Mouse (Mus musculus): Measurements from ENCODE around the gene Mtss1l.
"Not testable (repeated sequence)": the region's sequence is repeated elsewhere in the genome, so short reads cannot be mapped to it uniquely, and the experiment has no call there.

Gene Mtss1l

DNA sequence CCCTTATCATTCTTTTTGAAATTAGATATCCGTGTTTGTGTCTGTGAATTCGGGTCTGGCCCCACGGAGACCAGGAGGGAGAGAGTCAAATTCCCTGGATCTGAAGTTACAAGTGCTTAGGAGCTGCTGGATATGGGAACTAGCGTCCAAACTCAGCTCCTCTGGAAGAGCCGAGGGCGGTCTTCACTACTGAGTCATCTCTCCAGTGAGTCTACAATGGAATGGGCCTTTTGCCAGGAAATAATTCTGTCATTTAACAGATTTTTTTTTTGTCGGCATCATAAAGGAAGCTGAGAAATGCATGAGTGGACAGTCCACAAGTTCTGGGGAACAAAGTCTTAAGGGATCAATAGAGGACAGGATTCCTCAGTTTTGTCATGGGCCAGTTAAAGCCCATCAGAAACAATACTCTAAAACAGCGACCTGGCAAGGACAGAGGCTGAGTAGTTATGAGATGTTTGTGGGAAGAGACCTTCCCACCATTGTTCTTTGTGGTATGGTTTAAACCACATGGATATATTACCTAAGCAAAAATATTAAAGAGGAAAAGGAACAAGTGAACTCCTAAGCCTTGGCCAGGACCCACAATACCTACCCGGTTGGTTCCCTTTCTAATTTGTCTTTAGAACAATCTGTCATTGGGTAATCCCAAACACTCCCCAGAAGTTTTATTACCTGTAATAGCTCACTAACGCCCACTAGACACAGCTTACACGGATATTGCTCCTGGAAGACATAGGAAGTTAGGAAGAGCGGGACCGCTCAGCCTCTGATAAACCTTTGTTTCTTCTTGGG, 58.8 kb downstream of the Mtss1l start:
- no peak for DNase-seq (ENCODE audit: low spot score)

DNA sequence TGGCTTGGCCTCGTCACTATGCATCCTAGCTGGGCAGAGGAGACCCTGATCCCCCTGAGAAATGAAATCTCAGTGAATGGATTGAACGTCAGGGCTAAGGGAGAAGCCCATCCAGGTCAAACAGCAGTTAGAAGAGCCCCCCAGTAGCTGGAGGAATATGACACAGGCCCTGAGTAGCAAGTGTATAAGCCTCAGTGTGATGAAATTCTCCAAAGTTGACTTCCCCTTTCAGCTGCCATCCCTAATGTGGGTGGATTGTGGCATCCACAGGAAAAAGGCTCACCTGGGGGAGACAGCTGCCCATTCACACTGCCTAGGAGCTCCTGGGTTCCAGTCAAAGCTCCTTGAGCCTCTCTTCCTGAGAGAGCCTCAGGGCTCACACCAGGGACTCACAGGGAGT, 64.1 kb downstream of the Mtss1l start:
- DNase-seq (ENCODE audit: low spot score) = no peak

DNA sequence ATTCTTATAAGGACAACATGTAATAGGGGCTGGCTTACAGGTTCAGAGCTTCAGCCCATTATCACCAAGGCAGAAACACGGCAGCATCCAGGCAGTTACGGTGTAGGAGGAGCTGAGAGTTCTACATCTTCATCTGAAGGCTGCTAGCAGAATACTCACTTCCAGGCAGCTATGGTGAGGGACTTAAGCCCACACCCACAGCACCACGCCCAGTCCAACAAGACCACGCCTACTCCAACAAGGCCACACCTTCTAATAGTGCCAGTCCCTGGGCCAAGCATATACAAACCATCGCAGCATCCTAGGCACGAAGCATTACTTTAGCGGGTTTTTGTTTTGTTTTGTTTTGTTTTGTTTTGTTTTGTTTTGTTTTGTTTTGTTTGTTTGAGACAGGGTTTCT, 65.2 kb downstream of the Mtss1l start:
- DNase-seq (ENCODE audit: low spot score) = not testable (repeated sequence)

DNA sequence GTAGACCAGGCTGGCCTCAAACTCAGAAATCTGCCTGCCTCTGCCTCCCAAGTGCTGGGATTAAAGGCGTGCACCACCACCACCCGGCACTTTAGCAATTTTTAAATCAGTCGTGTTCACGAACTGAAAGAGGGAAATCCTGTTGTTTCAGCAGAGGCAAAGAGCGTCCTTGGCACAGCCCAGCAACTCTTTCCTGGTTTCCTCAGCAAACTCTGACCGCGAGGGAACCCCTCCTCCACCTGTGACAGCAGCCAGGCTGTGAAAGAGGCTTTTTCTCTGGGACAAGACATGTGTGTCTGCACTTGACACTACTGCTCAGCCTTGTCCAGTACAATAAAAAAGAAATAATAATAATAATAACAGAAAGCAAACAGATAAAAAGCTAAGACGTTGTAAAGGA, 65.7 kb downstream of the Mtss1l start:
- no peak for DNase-seq (ENCODE audit: low spot score)

DNA sequence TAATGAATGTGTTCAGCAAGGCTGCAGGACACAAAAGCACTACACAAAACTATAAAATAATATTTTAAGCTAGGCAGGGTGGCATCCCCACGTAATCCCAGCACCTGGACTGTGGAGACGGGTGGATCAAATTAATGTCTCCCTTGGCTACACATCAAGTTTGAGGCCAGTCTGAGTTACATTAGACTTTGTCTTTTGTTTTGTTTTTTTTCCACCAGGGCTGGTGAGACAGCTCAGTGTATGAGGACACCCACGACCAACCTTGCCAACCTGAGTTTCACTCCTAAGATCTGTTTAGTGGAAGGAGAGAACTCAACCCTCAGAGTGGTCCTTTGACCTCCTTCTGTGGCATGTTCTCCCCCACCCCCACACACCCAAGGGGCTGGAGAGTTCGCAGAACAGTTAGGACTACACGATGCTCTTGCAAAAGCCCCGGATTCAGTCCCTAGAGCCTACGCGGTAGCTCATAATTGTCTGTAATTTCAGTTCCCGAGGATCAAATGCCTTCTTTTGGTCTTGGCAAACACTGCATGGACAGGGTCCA, 66.2 kb downstream of the Mtss1l start:
- DNase-seq (ENCODE audit: low spot score) = no peak

DNA sequence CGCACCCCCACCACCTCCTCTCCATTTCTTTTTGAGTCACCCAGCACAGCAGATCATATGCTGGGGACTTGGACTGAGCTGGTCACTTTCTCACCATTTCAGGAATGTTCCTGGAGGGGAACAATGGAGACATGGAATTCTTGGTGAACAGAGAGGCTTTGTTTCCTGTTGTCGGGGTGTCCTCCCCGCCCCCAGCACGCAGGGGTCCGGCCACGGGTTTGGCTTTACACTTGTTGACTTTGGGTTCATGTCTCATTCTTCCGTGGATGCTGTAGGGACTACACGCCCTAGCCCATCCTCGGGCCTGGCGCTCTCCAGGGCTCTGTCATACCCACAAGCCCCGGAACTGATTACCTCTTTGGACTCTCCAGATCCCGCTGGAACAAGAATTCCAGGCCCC, 67.7 kb downstream of the Mtss1l start:
- no peak for DNase-seq (ENCODE audit: low spot score)

DNA sequence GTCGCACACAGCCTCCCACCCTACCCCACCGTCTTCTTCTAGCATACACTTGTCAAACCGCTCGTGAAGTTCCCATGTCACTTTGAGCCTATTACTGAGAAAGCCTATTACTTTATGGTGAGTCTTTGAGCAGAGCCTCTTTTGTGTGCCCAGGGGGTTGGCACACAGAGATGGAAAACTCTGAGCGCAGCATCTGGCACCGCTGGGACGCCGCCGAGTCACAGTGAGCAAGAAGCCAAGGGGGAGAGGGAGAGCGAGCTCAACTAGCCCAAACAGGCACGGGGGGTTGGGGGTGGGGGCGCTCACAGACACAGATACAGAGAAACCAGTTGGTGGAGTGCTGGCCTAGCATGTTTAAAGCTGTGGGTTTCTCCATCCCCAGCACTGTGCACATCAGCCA, 68.3 kb downstream of the Mtss1l start:
- DNase-seq (ENCODE audit: low spot score) = no peak

DNA sequence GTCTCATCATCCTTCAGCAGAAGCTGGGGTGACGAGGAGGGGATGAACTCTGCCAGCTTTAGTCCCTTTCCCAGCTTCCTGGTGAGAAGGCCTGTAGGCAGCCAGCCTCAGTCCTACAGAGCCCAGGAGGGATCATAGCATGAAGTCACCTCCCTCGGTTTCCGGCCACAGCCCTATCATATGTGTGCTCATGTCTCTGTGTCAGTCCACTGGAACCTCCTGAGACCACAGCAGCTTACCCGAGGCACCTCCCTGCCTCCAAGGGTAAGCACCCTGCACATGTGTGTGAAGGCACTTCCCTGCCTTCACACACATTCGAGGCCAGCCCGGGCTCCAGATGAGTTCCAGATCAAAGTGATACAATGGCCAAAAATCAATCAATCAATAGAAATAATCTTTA, 69.0 kb downstream of the Mtss1l start:
- no peak for DNase-seq (ENCODE audit: low spot score)

Data from spleen, adult 12 weeks (tissue).